Mouse (Mus musculus): ENCODE measurements around the gene Rhobtb1. TPM values are rescaled to one million over a fixed set of nuclear protein-coding genes. Genes with fewer than 3 reads are reported as not detected.

The Rhobtb1 gene
- 32.8 and 32.9 TPM in 2 replicates for polyA plus RNA-seq (2016; fragmentation: Nextera tagmentation; extraction: Ambion mirVana)

DNA sequence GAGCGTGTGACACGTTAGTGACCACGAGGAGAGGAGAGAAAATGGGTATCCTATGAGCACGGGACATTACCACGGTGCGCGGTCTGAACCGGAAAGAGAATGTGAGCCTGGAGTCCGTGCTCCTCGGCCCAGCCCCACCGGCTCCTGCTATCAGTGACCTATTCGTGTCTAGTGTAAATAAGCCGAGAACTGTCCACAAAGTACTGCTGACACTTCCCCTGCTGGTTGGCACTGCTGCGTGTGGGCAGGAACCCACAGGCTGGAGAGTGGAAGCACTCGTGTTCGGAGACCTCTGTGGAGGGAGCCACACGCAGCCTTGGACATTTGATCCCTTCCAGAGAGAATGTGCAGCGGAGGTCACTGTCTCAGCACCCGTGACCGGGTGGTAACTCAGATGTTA lies at the start of gene Rhobtb1:
Rhobtb1 (plus strand) TSS at position 390 of the 400 bp plus-strand sequence.
- no peak within 1 kb of the TSS for H3K27ac ChIP-seq (ENCODE audit: poor library complexity, severe bottlenecking)

DNA sequence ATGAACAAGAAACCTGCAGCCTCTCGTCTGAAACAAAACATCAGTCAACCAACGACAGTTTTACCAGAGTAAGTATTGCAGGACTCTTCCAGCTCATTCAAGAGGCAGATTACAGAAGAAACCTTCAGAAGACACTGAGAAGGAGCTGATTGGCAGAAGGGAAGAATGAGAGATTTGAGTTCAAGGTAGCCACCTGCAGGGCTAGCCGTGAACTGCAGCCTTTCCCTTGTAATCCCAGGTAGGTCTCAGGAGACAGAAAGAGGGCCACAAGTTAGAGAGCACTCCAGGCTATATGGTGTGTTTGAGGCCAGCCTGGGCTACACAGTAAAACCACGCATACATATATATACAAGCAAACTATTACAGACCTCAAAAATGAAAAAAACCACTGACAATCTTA lies 49.2 kb upstream of the Rhobtb1 start:
- no peak for ATAC-seq (ENCODE audit: insufficient number of reproducible peaks, low FRiP score)
- Histone ChIP-seq H3K36me3 (no peaks in the 10 kb centered on the region), H3K27ac (ENCODE audit: poor library complexity, severe bottlenecking) (no peak overlapping the region), H3K9me3 (replicated peaks) (no peaks in the 10 kb centered on the region), H3K27me3 (replicated peaks) (no peaks in the 10 kb centered on the region), H3K4me2 (no peak overlapping the region), H3K4me1 (replicated peaks) (0 out of 2 replicates have a peak, but pooled peaks cover 3% of the 10 kb centered on the region), H3K4me3 (no peak overlapping the region), H3K9ac (no peak overlapping the region)
- WGBS: 78% methylated on average over 4 of the region's 4 CpGs

More for the DNA sequence above, at the start of gene Rhobtb1:
- Histone ChIP-seq H3K9me3 (replicated peaks) (no peaks in the 10 kb centered on the region), H3K4me2 (no peak within 1 kb of the TSS), H3K4me3 (no peak within 1 kb of the TSS), H3K36me3 (no peaks in the 10 kb centered on the region), H3K27me3 (replicated peaks) (no peaks in the 10 kb centered on the region), H3K9ac (no peak within 1 kb of the TSS), H3K4me1 (replicated peaks) (peaks cover 3% of the 10 kb centered on the region; the same call in 1 of the 2 replicates)
- no peak for ATAC-seq (ENCODE audit: insufficient number of reproducible peaks, low FRiP score)
- WGBS: 59% methylated on average over 20 of the region's 20 CpGs

DNA sequence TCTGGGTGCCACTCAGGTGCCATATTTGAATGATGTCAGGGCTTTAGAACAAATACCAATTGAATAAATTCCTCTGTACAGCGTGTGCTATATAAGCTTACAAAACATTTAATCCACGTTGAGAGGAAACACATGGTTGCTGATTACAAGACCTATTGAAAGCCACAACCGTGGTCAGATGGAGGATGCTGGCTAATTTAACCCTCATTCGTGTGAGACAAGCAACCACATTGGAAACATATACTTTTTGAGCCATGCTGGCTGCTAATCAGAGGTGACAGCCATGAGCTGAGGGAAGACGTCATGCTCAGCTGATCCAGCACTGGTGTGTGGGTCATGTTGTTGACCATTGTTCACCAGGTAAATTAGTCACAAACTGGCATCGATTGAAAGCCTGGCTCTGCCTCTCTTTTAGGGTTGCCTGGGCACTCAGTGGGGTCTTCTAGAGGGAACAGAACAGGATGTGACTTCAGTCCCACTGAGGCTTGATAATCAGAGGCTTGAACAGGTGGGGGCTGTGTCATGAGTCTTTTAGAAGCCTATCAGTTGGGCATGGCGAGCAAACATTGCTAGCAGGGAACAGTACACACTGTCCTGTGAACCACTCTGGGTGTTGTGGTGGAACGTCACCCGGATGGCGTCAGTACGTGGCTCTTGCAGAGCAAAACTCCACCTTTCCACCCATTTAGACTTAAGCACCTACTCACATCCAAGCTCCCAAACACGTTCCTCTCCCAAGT lies 46.9 kb upstream of the Rhobtb1 start:
- no peak overlapping the region for H3K4me2 ChIP-seq
- no peaks in the 10 kb centered on the region for H3K36me3 ChIP-seq
- no peaks in the 10 kb centered on the region for H3K27me3 ChIP-seq (replicated peaks)
- H3K9me3 ChIP-seq (replicated peaks): no peaks in the 10 kb centered on the region
- H3K27ac ChIP-seq (ENCODE audit: poor library complexity, severe bottlenecking): no peak overlapping the region
- WGBS: 73% methylated on average over 12 of the region's 12 CpGs
- H3K9ac ChIP-seq: no peak overlapping the region
- no peak; the same call in 1 of the 2 replicates for ATAC-seq (ENCODE audit: insufficient number of reproducible peaks, low FRiP score)
- 0 out of 2 replicates have a peak, but pooled peaks cover 3% of the 10 kb centered on the region for H3K4me1 ChIP-seq (replicated peaks)
- no peak overlapping the region for H3K4me3 ChIP-seq

DNA sequence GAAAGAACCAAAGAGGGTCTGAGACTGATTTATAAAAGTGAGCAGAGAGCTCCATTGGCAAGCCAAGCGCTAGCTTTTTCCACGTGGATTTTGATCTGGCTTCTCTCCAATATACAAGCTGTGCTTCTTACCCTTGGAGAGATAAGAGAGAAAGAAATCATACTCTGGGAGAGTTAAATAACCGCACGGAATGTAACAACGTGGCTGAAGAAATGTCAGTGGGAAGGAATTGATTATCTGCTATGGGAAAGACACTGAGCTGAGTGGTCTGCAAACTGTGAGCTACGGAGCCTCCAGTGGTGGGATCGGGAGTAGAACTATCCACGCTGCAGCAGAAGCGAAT lies 46.4 kb upstream of the Rhobtb1 start:
- no peak overlapping the region for H3K4me2 ChIP-seq
- no peak for ATAC-seq (ENCODE audit: insufficient number of reproducible peaks, low FRiP score)
- no peaks in the 10 kb centered on the region for H3K27me3 ChIP-seq (replicated peaks)
- no peak overlapping the region for H3K4me3 ChIP-seq
- WGBS: 51% methylated on average over 9 of the region's 9 CpGs
- H3K27ac ChIP-seq (ENCODE audit: poor library complexity, severe bottlenecking): no peak overlapping the region
- peaks cover under 1% of the 10 kb centered on the region; the same call in 1 of the 2 replicates for H3K9me3 ChIP-seq (replicated peaks)
- no peaks in the 10 kb centered on the region for H3K36me3 ChIP-seq
- no peak overlapping the region for H3K9ac ChIP-seq
- 0 out of 2 replicates have a peak, but pooled peaks cover 3% of the 10 kb centered on the region for H3K4me1 ChIP-seq (replicated peaks)

DNA sequence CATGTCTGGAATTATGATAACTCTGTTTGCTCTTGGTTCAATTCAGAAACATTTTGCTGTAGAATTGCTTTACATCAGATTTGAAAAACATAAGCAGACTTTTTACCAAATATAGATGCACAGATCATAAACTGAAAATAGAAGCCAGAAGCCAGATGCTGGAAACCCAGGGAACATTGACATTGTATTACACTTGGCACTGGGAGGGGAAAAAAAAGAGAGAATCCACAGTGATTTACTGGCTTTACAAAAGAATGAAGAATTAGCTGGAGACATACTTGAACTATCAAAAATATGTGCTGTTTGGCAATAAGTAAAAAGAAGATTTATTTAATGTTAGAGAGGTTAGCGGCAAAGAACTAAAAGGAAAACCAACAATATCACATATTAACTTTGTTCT lies 44.4 kb upstream of the Rhobtb1 start:
- Histone ChIP-seq H3K9me3 (replicated peaks) (peaks cover 6% of the 10 kb centered on the region; the same call in 1 of the 2 replicates), H3K9ac (no peak overlapping the region), H3K4me2 (no peak overlapping the region), H3K36me3 (no peaks in the 10 kb centered on the region), H3K4me3 (no peak overlapping the region), H3K4me1 (replicated peaks) (no peaks in the 10 kb centered on the region), H3K27me3 (replicated peaks) (no peaks in the 10 kb centered on the region), H3K27ac (ENCODE audit: poor library complexity, severe bottlenecking) (no peak overlapping the region)
- WGBS: 85% methylated on average over 1 of the region's 1 CpGs
- no peak for ATAC-seq (ENCODE audit: insufficient number of reproducible peaks, low FRiP score)

DNA sequence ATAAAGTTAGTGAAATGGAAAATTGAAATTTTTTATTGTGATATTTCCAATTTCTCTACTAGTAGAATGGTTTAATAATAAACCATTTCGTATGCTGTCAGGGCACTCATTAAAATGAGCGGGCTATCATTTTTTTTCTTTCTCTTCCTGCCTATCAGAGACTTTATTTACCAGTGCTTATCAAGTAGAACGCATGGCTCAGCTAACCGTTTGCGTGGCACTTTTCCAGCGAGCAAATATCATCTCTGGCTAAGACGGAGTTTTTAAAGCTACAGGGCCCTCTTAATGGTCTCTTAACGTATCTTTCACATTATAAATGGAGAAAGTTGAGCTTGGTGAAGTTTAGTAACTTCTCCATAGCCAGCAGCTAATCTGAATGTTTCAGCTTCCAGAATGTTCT lies 44.0 kb upstream of the Rhobtb1 start:
- H3K4me2 ChIP-seq: no peak overlapping the region

DNA sequence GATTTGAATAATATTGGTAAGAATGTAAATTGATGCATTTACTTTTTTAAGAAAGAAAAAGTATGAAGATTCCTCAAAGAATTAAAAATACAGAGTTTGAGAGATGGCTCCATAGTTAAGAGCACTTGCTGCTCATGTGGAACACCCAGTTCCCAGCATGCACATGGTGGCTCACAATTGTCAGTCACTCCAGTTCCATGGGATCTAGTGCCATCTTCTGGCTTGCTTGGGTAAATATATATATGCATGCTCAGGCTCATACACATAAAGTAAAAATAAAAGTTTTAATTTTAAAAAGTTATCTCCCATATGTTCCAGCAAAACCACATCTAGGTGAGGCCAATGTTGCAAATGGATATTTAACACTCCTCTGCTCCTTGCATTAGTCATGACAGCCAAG lies 36.9 kb upstream of the Rhobtb1 start:
- no peak overlapping the region for H3K27ac ChIP-seq (ENCODE audit: poor library complexity, severe bottlenecking)
- H3K27me3 ChIP-seq (replicated peaks): no peaks in the 10 kb centered on the region
- no peak overlapping the region for H3K9ac ChIP-seq
- peaks cover 21% of the 10 kb centered on the region for H3K9me3 ChIP-seq (replicated peaks)
- no peak overlapping the region for H3K4me3 ChIP-seq
- no peaks in the 10 kb centered on the region for H3K36me3 ChIP-seq
- H3K4me2 ChIP-seq: no peak overlapping the region
- no peaks in the 10 kb centered on the region for H3K4me1 ChIP-seq (replicated peaks)
- no peak for ATAC-seq (ENCODE audit: insufficient number of reproducible peaks, low FRiP score)

More for the DNA sequence above, 44.0 kb upstream of the Rhobtb1 start:
- ATAC-seq (ENCODE audit: insufficient number of reproducible peaks, low FRiP score): no peak
- Histone ChIP-seq H3K36me3 (no peaks in the 10 kb centered on the region), H3K9ac (no peak overlapping the region), H3K9me3 (replicated peaks) (peaks cover 6% of the 10 kb centered on the region; the same call in 1 of the 2 replicates), H3K4me3 (no peak overlapping the region), H3K4me1 (replicated peaks) (no peaks in the 10 kb centered on the region), H3K27me3 (replicated peaks) (no peaks in the 10 kb centered on the region), H3K27ac (ENCODE audit: poor library complexity, severe bottlenecking) (no peak overlapping the region)
- 33% methylated on average over 8 of the region's 8 CpGs for WGBS

DNA sequence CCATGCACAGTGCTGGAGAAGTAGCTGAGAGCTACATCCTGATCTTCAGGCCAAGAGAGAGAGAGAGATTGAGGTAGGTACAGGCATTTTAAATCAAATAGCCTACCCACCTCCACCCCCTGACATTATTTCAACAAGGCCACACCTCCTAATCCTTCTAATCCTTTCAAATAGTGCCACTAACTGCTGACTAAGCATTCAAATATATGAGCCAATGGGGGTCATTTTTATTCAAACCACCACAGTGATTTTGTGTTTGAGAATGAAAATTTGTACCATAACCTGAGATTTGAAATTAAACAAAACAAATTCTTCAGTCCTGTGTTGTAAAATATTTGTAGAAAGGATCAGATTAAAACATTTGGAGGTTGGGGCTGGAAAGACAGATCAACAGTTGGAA lies 33.2 kb upstream of the Rhobtb1 start:
- H3K27me3 ChIP-seq (replicated peaks): no peaks in the 10 kb centered on the region
- H3K4me3 ChIP-seq: no peak overlapping the region
- no peak overlapping the region for H3K9ac ChIP-seq
- ATAC-seq (ENCODE audit: insufficient number of reproducible peaks, low FRiP score): no peak
- no peaks in the 10 kb centered on the region for H3K4me1 ChIP-seq (replicated peaks)
- no peak overlapping the region for H3K4me2 ChIP-seq
- H3K9me3 ChIP-seq (replicated peaks): peaks cover 11% of the 10 kb centered on the region; the same call in 1 of the 2 replicates
- no peaks in the 10 kb centered on the region for H3K36me3 ChIP-seq
- H3K27ac ChIP-seq (ENCODE audit: poor library complexity, severe bottlenecking): no peak overlapping the region

DNA sequence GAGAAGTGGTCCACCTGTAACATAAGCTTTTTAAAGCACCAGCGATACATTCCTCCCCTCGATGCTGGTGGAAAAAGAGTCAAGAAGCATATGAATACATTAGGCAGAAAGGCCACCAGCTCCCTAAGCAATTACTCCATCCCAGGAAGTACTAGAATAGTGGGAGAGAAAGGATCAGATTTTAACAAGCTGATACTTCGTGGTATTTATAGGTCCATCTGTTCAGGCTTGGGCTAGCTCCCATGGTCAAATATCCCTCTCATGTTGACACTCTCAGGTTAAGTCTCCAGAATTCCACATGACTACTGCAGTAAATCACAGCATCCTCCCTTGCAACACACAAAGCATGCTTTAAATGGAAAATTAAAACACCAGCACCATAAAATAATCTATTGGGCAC lies 32.3 kb upstream of the Rhobtb1 start:
- Histone ChIP-seq H3K27ac (ENCODE audit: poor library complexity, severe bottlenecking) (no peak overlapping the region), H3K4me1 (replicated peaks) (no peaks in the 10 kb centered on the region), H3K36me3 (no peaks in the 10 kb centered on the region), H3K27me3 (replicated peaks) (no peaks in the 10 kb centered on the region), H3K4me2 (no peak overlapping the region), H3K9ac (no peak overlapping the region), H3K9me3 (replicated peaks) (peaks cover 8% of the 10 kb centered on the region; the same call in 1 of the 2 replicates), H3K4me3 (no peak overlapping the region)
- 74% methylated on average over 3 of the region's 3 CpGs for WGBS
- ATAC-seq (ENCODE audit: insufficient number of reproducible peaks, low FRiP score): no peak

DNA sequence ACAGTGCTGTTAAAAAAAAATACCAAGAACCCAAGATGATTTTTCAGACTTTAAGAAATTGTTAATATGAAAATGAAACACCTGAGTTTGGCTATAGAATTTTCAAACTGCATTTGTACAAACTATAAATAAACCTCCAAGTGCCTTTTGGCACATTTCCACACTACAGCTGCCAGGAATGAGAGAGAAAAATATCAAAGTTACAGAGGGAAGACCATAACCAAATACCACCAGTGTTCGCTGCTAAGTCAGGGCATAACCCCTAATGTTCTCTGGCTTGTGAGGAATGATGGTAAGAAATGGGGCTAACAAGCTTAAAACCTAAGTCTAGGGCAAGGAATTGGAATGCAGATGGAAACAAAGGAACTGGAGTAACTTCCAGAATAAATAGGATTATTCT lies 31.8 kb upstream of the Rhobtb1 start:
- no peak for ATAC-seq (ENCODE audit: insufficient number of reproducible peaks, low FRiP score)
- H3K9me3 ChIP-seq (replicated peaks): peaks cover 8% of the 10 kb centered on the region; the same call in 1 of the 2 replicates
- no peak overlapping the region for H3K4me3 ChIP-seq
- no peak overlapping the region for H3K4me2 ChIP-seq
- WGBS: 76% methylated on average over 1 of the region's 1 CpGs
- H3K9ac ChIP-seq: no peak overlapping the region
- no peak overlapping the region for H3K27ac ChIP-seq (ENCODE audit: poor library complexity, severe bottlenecking)
- H3K27me3 ChIP-seq (replicated peaks): no peaks in the 10 kb centered on the region
- no peaks in the 10 kb centered on the region for H3K4me1 ChIP-seq (replicated peaks)
- H3K36me3 ChIP-seq: no peaks in the 10 kb centered on the region

DNA sequence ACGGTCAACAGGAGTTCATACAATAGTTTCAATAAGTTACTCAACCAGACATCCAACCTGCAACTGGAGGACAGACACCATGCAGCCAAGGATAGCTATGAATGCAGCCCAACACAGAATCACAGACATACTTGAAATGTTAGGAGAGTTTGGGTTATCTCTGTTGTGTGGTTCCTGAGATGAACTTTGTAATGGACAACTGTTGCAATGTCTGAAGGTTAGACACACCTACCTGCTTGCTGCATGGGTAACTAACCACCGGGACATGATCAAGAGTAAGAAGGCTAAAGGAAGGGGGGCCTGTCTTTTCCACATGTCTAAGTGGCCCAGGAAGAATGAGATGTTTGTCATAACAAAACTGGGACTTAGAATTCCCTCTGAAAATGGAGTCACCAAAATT lies 24.7 kb upstream of the Rhobtb1 start:
- H3K27me3 ChIP-seq (replicated peaks): no peaks in the 10 kb centered on the region
- no peak overlapping the region for H3K27ac ChIP-seq (ENCODE audit: poor library complexity, severe bottlenecking)
- no peaks in the 10 kb centered on the region for H3K36me3 ChIP-seq
- H3K4me3 ChIP-seq: no peak overlapping the region
- no peaks in the 10 kb centered on the region for H3K4me1 ChIP-seq (replicated peaks)
- no peak overlapping the region for H3K4me2 ChIP-seq
- no peak overlapping the region for H3K9ac ChIP-seq
- 85% methylated on average over 2 of the region's 2 CpGs for WGBS
- ATAC-seq (ENCODE audit: insufficient number of reproducible peaks, low FRiP score): no peak
- H3K9me3 ChIP-seq (replicated peaks): no peaks in the 10 kb centered on the region

DNA sequence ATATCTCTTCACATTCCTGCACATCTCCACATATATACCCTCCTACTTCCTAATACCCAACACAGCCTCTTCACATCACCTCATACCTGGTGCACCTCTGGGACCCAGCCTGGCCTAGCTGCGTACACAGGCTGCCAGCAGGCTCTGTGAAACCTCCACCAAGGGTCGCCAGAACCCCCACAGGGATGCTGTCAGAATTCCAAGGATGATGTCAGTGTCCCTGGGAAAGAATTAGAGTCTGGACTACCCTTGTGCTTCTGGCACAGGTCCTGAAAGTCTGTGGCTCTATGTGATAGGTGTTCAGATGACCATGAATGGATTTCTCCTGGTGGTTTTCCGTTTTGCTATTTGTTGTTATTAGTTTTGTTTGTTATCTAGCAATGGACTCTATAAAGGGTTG lies 22.7 kb upstream of the Rhobtb1 start:
- Histone ChIP-seq H3K27ac (ENCODE audit: poor library complexity, severe bottlenecking) (no peak overlapping the region), H3K27me3 (replicated peaks) (no peaks in the 10 kb centered on the region), H3K4me3 (no peak overlapping the region), H3K9me3 (replicated peaks) (no peaks in the 10 kb centered on the region), H3K4me2 (no peak overlapping the region), H3K9ac (no peak overlapping the region), H3K4me1 (replicated peaks) (no peaks in the 10 kb centered on the region), H3K36me3 (no peaks in the 10 kb centered on the region)
- WGBS: 64% methylated on average over 3 of the region's 3 CpGs
- no peak for ATAC-seq (ENCODE audit: insufficient number of reproducible peaks, low FRiP score)

Data from heart, embryonic 12.5 days (tissue).